Mouse (Mus musculus) olfactory bulb, adult 2 months (tissue): ENCODE measurements at regions not wholly inside any gene's neighbourhood (a gene's known extent, or its start where the extent isn't known, plus 50 kb on each side); places are given as distances from the start of the nearest gene placed in this dataset.
"Not testable (repeated sequence)": the region's sequence is repeated elsewhere in the genome, so short reads cannot be mapped to it uniquely, and the experiment has no call there.

Source experiments
- H3K27ac ChIP-seq: fragments of 200-500 bp; 2 replicates; pipeline ENCODE4 v1.5.1; 2012; ENCODE audit warnings: low read depth, low read length; ENCODE audit not compliant: insufficient read depth
- H3K4me1 ChIP-seq: fragments of 200-500 bp; 2 replicates; pipeline ENCODE4 v1.6.1; 2012; ENCODE audit warnings: low read length; ENCODE audit not compliant: control insufficient read depth, insufficient read depth
- H3K4me3 ChIP-seq: fragments of 200-500 bp; 2 replicates; pipeline ENCODE4 v1.5.1; 2012; ENCODE audit warnings: mild to moderate bottlenecking, low read depth, low read length, moderate library complexity; ENCODE audit not compliant: insufficient read depth
- CTCF ChIP-seq: fragments of 200-500 bp; IDR thresholded peaks from 2 replicates; pipeline ENCODE4 v1.5.1; 2012; ENCODE audit warnings: low read depth, mild to moderate bottlenecking, low read length, moderate library complexity; ENCODE audit not compliant: insufficient read depth
- POLR2A ChIP-seq: fragments of 200-500 bp; IDR thresholded peaks from 2 replicates; pipeline ENCODE4 v1.6.1; 2012; ENCODE audit warnings: mild to moderate bottlenecking, low read depth, low read length, moderate library complexity; ENCODE audit not compliant: insufficient read depth
- WGBS: fragments of 180-500 bp; shearing (Covaris S2); methylation state at CpG from one replicate; pipeline ENCODE4 v1.1.7; 2018; 5-methylcytosine and 5-hydroxymethylcytosine counted together

DNA sequence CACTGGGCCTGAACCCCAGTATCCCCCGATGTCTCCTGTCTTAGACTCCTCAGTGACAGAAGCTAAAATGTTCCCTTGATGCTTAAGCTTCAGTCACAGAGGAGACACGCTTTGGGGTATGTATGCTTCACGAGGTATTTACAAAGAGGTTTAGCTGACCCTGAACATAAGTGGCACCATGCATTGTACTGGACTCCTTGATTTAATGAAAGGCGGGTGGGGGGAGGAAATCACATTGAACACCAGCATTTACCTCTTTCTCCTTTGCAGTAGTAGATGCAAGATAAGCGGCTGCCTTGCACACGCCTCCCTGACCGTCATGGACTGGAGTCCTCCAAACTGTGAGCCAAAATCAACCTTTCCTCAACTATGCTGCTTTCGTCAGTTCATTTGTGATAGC lies 117.5 kb downstream of the Cand1 start:
- TF ChIP-seq CTCF: no peak
- no peak for TF ChIP-seq POLR2A
- no peak overlapping the region for H3K27ac ChIP-seq
- H3K4me1 ChIP-seq: no peaks in the 10 kb centered on the region
- 84% methylated on average over 8 of the region's 8 CpGs for WGBS
- H3K4me3 ChIP-seq: no peak overlapping the region

DNA sequence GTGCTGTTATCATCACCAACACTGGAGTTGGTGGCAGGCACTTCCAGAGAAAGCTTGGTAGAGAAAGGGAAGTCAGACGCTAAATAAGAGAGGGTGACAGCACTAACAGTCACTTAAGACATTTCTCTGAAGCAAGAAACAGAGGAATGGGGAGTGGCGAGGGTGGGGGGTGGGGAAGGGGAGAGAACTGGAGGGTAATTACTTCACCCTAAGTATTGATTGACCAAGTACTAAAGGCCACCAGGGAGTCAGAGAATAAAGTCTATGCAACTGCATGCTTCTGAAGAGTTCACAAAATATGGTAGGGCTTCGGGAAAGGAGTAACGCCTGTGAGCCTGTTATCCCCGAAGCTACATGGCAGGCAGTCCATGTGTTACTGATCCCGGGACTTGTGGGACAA lies 118.3 kb downstream of the Cand1 start:
- TF ChIP-seq CTCF: no peak
- TF ChIP-seq POLR2A: no peak
- WGBS: 70% methylated on average over 6 of the region's 6 CpGs
- H3K4me3 ChIP-seq: no peak overlapping the region
- H3K4me1 ChIP-seq: 0 out of 2 replicates have a peak, but pooled peaks cover 3% of the 10 kb centered on the region
- no peak overlapping the region for H3K27ac ChIP-seq

DNA sequence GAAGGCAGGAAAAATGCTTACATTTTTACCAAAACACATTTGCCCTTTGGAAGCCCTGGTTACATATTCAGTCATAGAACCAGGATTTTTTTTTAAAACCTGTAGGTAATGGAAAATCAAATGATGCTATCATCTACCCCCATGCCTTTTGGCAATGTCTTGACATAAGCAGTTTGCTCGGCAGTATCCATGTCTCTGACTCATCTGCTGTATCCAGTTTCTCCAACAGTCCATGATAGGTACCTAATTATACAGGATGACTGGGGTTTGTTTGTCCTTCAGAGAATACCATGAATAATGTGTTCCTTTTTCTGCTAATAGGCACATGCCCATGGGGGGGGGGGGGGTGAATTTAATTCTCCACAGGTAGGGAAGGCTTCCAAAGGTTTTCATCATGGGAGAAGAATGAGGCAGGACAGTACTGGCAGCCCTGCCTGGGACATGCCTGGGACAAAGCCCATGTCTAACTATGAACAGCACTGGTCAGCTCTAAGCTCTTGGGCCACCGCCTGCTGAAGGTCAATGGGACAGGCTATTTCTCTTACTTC lies 122.9 kb downstream of the Cand1 start:
- Histone ChIP-seq H3K27ac (no peak overlapping the region), H3K4me3 (no peak overlapping the region), H3K4me1 (0 out of 2 replicates have a peak, but pooled peaks cover 3% of the 10 kb centered on the region)
- no peak for TF ChIP-seq POLR2A
- no peak for TF ChIP-seq CTCF
- WGBS: 52% methylated on average over 2 of the region's 2 CpGs

DNA sequence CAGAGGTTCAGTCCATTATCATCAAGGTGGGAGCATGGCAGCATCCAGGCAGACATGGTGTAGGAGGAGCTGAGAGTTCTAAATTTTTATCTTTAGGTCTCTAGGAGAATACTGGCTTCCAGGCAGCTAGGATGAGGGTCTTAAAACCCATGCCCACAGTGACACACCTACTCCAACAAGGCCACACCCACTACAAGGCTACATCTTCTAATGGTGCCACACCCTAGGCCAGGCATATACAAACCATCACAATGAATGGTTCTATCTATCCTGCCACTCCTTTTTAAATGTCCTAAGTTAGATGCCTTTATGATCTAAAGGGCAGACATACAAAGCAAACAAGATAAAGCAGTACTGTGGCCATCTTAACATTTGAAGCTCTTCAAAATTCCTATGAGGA lies 124.7 kb downstream of the Cand1 start:
- not testable (repeated sequence) for H3K27ac ChIP-seq, H3K4me1 ChIP-seq, H3K4me3 ChIP-seq

DNA sequence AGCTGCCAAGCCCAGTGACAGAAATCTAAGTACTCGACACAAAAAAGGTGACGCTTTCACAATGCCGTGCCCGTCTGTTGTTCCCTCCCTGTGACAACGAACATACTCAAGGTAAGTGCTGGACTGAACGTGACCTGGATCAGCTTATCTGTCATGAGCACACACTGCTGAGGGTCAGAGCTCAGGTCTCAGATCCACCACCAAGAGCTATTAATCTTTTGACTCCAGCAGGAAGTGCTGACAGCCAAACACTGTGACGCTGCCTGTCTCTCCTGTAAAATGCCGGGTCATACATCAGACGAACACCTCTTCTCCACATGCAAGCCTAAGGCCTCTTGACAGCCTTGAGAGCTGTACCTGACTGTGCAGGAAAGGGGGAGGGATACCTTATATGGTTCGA lies 125.2 kb downstream of the Cand1 start:
- Histone ChIP-seq H3K4me1 (peaks cover 10% of the 10 kb centered on the region; the same call in 1 of the 2 replicates), H3K27ac (no peak overlapping the region), H3K4me3 (no peak overlapping the region)
- TF ChIP-seq CTCF (no peak), POLR2A (no peak)
- 84% methylated on average over 10 of the region's 10 CpGs for WGBS

DNA sequence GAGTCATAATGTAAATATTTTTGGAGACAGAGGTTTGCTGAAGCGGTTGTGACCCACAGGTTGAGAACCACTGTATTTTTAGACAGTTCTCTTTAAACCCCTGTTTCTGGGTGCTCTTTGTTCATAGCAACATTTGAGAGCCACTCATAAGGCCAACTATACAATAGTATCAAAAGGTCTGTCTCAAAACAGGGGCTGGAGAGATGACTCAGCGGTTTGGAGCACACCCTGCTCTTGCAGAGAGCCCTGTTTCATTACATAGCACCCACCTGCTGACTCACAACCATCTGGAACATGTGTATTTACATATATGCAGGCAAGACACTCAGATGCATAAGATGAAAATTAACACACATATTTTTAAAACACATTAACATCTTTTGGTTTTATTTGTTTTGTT lies 128.0 kb downstream of the Cand1 start:
- no peak overlapping the region for H3K4me3 ChIP-seq
- no peak overlapping the region for H3K27ac ChIP-seq
- TF ChIP-seq CTCF (no peak), POLR2A (no peak)
- peaks cover 11% of the 10 kb centered on the region for H3K4me1 ChIP-seq
- 46% methylated on average over 2 of the region's 2 CpGs for WGBS

DNA sequence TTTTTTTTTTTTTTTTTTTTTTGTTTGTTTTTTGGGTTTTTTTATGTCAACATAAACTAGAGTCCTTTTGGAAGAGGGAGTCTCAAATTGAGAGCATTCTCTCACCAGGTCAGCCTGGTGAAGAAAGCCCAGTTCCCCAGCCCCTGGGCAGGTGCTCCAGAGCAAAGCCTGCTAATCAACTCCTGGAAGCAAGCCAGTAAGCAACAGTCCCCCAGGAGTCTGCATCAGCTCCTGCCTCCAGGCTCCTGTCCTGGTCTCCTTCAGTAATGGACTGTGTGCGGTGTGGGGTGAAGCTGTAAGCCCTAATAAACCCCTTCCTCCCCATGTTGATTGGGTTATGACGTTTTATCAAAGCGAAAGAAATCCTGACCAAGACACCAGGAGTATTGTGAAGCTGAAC lies 128.4 kb downstream of the Cand1 start:
- TF ChIP-seq CTCF: no peak
- no peak for TF ChIP-seq POLR2A
- 85% methylated on average over 3 of the region's 3 CpGs for WGBS
- Histone ChIP-seq H3K4me1 (peaks cover 11% of the 10 kb centered on the region), H3K27ac (no peak overlapping the region), H3K4me3 (no peak overlapping the region)

DNA sequence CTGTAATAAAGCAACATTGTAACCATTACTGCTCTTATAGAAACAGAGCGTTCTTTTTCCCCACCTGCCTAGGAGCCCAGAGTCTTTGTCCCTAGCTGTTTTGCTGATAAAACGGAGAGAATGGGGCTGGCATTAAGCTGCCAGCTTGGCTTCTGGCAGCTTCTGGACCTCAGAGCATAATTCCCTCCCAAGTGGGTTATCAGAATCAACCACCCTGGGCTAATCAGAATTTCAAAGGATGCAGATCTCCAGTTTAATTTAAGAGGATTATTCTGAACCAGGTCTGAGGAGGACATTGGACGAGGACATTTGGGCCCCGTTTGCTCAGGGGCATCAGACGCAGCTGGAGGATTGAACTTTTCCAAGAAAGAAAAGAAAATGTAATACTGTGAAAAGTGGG lies 129.2 kb downstream of the Cand1 start:
- H3K4me1 ChIP-seq: peaks cover 11% of the 10 kb centered on the region
- WGBS: 54% methylated on average over 5 of the region's 5 CpGs
- no peak overlapping the region for H3K27ac ChIP-seq
- no peak for TF ChIP-seq POLR2A
- TF ChIP-seq CTCF: no peak
- H3K4me3 ChIP-seq: no peak overlapping the region

DNA sequence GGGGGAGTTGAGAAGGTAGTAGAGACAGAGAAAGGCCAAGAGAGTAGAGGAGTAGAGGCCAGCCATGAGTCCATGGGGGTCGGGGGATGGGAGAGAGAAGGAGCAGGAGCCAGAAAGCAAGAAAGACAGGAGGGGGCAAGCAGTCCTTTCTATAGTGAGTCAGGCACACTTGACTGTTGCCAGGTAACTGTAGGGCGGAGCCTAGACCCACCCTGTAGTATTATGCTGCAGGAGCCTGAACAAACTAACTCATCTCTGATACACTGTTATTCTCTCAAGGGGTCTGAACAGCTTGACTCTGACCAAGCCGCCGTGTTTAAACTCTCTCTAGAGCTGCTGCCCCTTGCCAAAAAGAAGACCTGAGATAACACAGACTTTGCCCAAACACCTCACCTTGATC lies 130.6 kb downstream of the Cand1 start:
- Histone ChIP-seq H3K4me1 (peaks cover 14% of the 10 kb centered on the region), H3K27ac (no peak overlapping the region), H3K4me3 (no peak overlapping the region)
- WGBS: 96% methylated on average over 4 of the region's 4 CpGs
- no peak for TF ChIP-seq CTCF
- no peak for TF ChIP-seq POLR2A

DNA sequence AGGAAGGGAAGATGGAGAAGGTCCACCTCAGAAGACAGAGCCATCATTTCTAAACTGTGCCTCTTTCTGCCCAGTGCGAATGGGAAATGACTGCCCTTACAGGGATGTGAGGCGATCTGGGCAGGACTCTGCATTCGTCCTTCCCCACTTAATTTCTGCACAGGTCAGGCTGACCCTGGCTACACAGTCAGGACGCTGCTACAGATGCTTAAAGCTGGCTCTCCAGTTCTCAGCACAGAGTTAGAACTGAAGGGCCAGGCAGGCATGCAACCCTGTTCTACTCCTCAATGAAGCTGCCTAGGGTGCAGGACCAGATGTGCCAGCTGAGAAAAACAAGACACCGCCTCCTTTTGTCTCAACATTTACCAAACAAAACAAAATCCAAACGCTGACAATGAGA lies 132.1 kb downstream of the Cand1 start:
- no peak overlapping the region for H3K4me3 ChIP-seq
- H3K4me1 ChIP-seq: peaks cover 14% of the 10 kb centered on the region
- 55% methylated on average over 6 of the region's 6 CpGs for WGBS
- H3K27ac ChIP-seq: no peak overlapping the region
- TF ChIP-seq CTCF (no peak), POLR2A (no peak)
